Mouse (Mus musculus) sigmoid colon, adult 10 weeks (tissue): ENCODE measurements around the gene Pigo. TPM values are rescaled to one million over a fixed set of nuclear protein-coding genes. Genes with fewer than 3 reads are reported as not detected.

Experiments
- polyA plus RNA-seq: library from polyadenylated mRNA; stranded (reverse); fragments of 350-450 nt; fragmentation: Illumina TruSeq; extraction: RNeasy Lipid Tissue Mini Kit (QIAGEN cat#74804); gene quantifications from one replicate; pipeline ENCODE4 v1.2.3, GENCODE M21; 2014; ENCODE audit warnings: low read depth, low replicate concordance

Gene Pigo
- 3.0 TPM for polyA plus RNA-seq

GRCm38 (mm10) chr4:43025084-43025960, at the start of gene Pigo:
TSS of gene Pigo (minus strand) at chr4:43025819.

DNA sequence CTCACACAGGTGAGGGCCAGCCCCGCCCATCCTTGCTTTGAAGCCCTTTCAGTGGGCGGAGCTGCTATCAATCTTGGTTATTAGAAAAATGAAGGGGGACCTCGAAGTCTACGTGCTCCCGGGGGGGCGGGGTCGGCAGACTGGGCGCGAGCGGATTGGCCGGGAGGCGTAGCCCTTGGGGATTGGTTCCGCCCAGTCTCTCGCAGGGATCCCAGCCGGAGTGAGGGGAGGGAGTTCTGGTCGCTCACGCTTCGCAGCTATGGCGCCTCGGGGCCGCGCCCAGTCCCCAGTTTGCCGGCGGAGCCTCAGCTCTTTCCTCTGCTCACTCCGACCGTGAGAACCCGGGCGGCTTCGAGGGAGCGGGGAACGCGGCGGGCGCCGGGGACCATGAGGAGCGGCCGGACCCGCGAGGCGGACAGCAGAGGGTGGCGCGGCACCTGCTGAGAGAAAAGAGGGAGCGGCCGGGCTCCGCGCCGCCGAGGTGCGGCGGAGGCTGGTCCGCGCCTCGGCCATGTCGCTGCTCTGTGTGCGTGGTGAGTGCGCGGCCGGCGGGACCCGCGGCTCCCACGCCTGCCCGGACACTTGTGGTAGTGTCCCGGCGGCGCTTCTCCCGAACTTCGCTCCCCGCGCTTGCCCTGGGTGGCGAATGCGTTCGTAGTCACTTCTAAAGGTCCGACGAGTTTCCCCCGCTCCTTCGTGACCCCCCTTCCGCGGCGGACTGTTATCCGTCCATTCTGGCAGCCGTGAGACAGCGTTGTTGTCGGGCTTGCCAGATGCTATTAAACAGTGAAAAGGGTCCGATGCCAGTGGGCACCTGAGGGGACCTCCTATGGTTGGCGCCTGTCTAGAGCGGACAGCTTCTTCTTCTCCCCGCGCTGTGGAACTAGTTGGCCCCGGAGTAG, 33.4 kb upstream of the Pigo start, which contains the start of gene Unc13b:
Gene Unc13b (plus strand): TSS at position 201 of the 902 bp plus-strand sequence.

GRCm38 (mm10) chr4:43045659-43046302, 20.2 kb upstream of the Pigo start, which contains the start of gene Fam214b:
TSS of gene Fam214b (minus strand) at chr4:43046220.

DNA sequence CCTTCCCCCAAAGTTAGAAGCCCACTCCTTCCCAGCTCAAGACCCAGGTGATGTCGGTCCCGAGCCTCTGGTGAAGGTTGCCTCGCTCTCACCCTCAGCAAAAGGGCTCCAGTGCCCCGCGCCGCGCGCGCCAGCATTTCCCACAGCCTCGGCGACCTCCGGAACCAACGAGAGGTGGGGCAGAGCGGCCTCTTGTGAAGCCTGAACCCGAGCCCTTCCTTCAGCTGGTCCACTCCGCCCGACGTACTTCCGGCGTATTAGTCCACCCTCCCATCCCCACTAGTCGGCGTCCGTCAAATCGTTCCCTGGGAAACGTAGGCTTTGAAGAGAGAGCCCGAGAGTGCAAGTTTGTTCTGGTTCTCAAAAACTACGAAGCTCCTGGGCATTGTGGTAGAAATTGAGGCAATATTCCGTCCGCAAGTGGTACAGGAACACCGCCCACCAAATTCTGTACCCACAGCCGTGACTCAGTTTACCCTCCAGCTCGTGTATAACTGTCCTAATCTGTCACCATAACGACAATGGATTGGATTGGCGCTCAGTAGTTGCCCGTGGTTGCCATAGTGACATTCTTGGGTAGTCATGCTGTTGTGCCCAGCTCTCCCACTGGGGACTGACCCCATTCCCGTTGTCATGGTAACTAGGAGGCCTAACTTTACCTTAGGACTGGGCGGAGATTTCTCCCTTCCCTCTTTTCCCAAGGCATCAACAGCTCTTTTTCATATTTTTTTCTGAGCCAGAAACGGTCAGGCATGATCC, 5.8 kb upstream of the Pigo start, which contains the start of gene Stoml2:
Gene Stoml2 (minus strand): TSS at position 474 of the 759 bp plus-strand sequence.

DNA sequence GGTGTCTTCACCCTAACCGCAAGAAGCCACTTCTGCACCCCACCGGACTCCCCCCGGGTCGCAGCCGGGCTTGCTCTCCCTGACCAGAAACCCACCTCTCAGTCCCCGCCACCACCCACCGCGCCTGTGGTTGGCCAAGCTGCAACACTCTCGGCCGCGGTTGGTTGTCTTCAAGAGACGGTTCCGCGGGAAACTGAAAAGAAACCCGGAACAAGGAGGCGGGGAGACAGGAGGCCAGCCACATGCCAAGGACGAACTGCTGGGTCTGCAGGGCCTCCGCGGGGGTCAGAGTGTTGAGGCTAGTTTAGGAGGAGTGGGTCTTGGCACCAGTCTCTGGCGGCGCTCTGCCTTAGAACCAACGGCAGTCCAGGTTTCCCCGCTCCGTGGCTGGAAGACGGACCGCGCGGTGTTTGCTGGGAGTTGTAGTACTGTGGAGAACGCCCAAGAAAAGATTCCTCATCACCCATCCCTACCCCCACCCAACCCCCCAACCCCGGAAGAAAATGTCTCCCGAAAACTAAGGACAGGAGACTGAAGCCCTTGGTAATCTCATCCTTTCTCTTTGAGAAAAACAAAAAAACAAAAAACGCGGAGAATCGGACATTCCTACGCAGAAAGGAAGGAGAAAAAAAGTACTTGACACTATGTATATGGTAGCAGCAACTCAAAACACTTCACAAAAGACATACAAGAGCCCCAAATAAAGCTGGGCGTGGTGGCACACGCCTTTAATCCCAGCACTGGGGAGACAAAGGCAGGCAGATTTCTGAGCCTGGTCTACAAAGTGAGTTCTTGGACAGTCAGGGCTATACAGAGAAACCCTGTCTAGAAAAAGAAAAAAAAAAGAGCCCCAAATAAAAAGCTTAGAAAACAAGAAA, 15.2 kb downstream of the Pigo start, which contains the start of gene Fancg:
Gene Fancg (minus strand): TSS at position 346 of the 878 bp plus-strand sequence.

GRCm38 (mm10) chr4:43000141-43000986, 25.3 kb downstream of the Pigo start, which contains the start of gene Vcp:
TSS of gene Vcp (minus strand) at chr4:43000507.

GRCm38 (mm10) chr4:42969304-42969703, 56.3 kb downstream of the Pigo start, which contains the start of gene 1700022I11Rik:
TSS of gene 1700022I11Rik (plus strand) at chr4:42969604.

Other genes with a start within 250 kb of the Pigo start
- 0.16 TPM for gene Fam205a1, start 171.9 kb downstream of the Pigo start, polyA plus RNA-seq
- gene Gm12394, start 169.0 kb downstream of the Pigo start, polyA plus RNA-seq, result not detected
- gene Fam205c, start 151.6 kb downstream of the Pigo start, polyA plus RNA-seq, result not detected
- gene Phf24, start 109.2 kb downstream of the Pigo start, polyA plus RNA-seq, result 1.1 TPM
- gene Dnajb5, start 76.0 kb downstream of the Pigo start, polyA plus RNA-seq, result 1.2 TPM
- gene 1700022I11Rik, start 56.2 kb downstream of the Pigo start, polyA plus RNA-seq, result not detected
- gene Vcp, start 25.3 kb downstream of the Pigo start, polyA plus RNA-seq, result 128 TPM
- 6.6 TPM for gene Fancg, start 15.3 kb downstream of the Pigo start, polyA plus RNA-seq
- gene Stoml2, start 5.9 kb upstream of the Pigo start, polyA plus RNA-seq, result 14.3 TPM
- gene Fam214b, start 20.4 kb upstream of the Pigo start, polyA plus RNA-seq, result 6.4 TPM
- 17.3 TPM for gene Unc13b, start 33.1 kb upstream of the Pigo start, polyA plus RNA-seq
- gene Atp8b5, start 241.3 kb upstream of the Pigo start, polyA plus RNA-seq, result 1.1 TPM